Mouse (Mus musculus) forebrain, embryonic 12.5 days (tissue): ENCODE data around the gene Gm10320. TPM values are rescaled to one million over a fixed set of nuclear protein-coding genes. Genes with fewer than 3 reads are reported as not detected.
A peak's percentile ranks its signal among the peaks of the same experiment; 100 is the strongest.

Experiments
- ATAC-seq: fragments of 200-750 bp; cut with Nextera tagmentation; 2 replicates; pipeline ENCODE4 v1.8.0; 2017; ENCODE audit warnings: moderate TSS enrichment; ENCODE audit not compliant: low FRiP score
- H3K27ac ChIP-seq: fragments of 300-500 bp; sonication (generic); 2 replicates; pipeline ENCODE4 v1.5.1; 2016; ENCODE audit warnings: mild to moderate bottlenecking
- H3K27me3 ChIP-seq: fragments of 300-500 bp; sonication (generic); 2 replicates; pipeline ENCODE4 v1.6.1; 2016; ENCODE audit warnings: mild to moderate bottlenecking
- H3K36me3 ChIP-seq: fragments of 300-500 bp; sonication (generic); replicated peaks from 2 replicates; pipeline ENCODE4 v1.6.1; 2016; ENCODE audit warnings: mild to moderate bottlenecking
- H3K4me1 ChIP-seq: fragments of 300-500 bp; sonication (generic); 2 replicates; pipeline ENCODE4 v1.6.1; 2016
- H3K4me2 ChIP-seq: fragments of 300-500 bp; sonication (generic); 2 replicates; pipeline ENCODE4 v1.6.1; 2016; ENCODE audit warnings: mild to moderate bottlenecking, moderate library complexity
- H3K4me3 ChIP-seq: fragments of 300-500 bp; sonication (generic); replicated peaks from 2 replicates; pipeline ENCODE4 v1.5.1; 2016; ENCODE audit warnings: mild to moderate bottlenecking
- H3K9ac ChIP-seq: fragments of 300-500 bp; sonication (generic); 2 replicates; pipeline ENCODE4 v1.6.1; 2016; ENCODE audit warnings: mild to moderate bottlenecking
- H3K9me3 ChIP-seq: fragments of 300-500 bp; sonication (generic); 2 replicates; pipeline ENCODE4 v1.6.1; 2016
- WGBS: fragments of 180-500 bp; shearing (Covaris S2); methylation state at CpG from one replicate; pipeline ENCODE4 v1.1.7; 2016; 5-methylcytosine and 5-hydroxymethylcytosine counted together
- polyA plus RNA-seq: library from polyadenylated mRNA; unstranded; fragments of >200 nt; fragmentation: Nextera tagmentation; extraction: Ambion mirVana; gene quantifications from 2 replicates; pipeline ENCODE4 v1.2.1, GENCODE M21; 2016

Gm10320 gene
- polyA plus RNA-seq, 1 experiment from 2014 or later, result 0.93 TPM

- Histone ChIP-seq H3K4me3 (no peak overlapping the region), H3K27me3 (peaks cover 48% of the 10 kb centered on the region), H3K36me3 (no peaks in the 10 kb centered on the region), H3K9ac (no peak overlapping the region), H3K9me3 (no peaks in the 10 kb centered on the region), H3K27ac (no peak overlapping the region), H3K4me2 (no peak overlapping the region), H3K4me1 (peaks cover 3% of the 10 kb centered on the region)
- 27% methylated on average over 11 of the region's 11 CpGs for WGBS
- ATAC-seq, result no peak
These were observed 26.5 kb upstream of the Gm10320 start for GRCm38 (mm10) chr13:98518341-98518740.

GRCm38 (mm10) chr13:98517666-98518065 lies 25.9 kb upstream of the Gm10320 start:
- Histone ChIP-seq H3K27me3 (peaks cover 48% of the 10 kb centered on the region), H3K9me3 (no peaks in the 10 kb centered on the region), H3K4me2 (no peak overlapping the region), H3K9ac (no peak overlapping the region), H3K27ac (no peak overlapping the region), H3K4me3 (no peak overlapping the region), H3K36me3 (no peaks in the 10 kb centered on the region), H3K4me1 (peaks cover 3% of the 10 kb centered on the region)
- WGBS, result 69% methylated on average over 5 of the region's 5 CpGs
- ATAC-seq, result no peak

GRCm38 (mm10) chr13:98516985-98517384 lies 25.2 kb upstream of the Gm10320 start:
- 82% methylated on average over 4 of the region's 4 CpGs for WGBS
- Histone ChIP-seq H3K9me3 (no peaks in the 10 kb centered on the region), H3K4me3 (no peak overlapping the region), H3K4me2 (no peak overlapping the region), H3K4me1 (peaks cover 3% of the 10 kb centered on the region), H3K36me3 (no peaks in the 10 kb centered on the region), H3K27me3 (peaks cover 48% of the 10 kb centered on the region), H3K9ac (no peak overlapping the region), H3K27ac (no peak overlapping the region)
- no peak for ATAC-seq

- Histone ChIP-seq H3K4me1 (no peaks in the 10 kb centered on the region), H3K36me3 (no peaks in the 10 kb centered on the region), H3K4me2 (no peak overlapping the region), H3K9me3 (no peaks in the 10 kb centered on the region), H3K27me3 (peaks cover 47% of the 10 kb centered on the region), H3K4me3 (no peak overlapping the region), H3K27ac (no peak overlapping the region), H3K9ac (no peak overlapping the region)
- ATAC-seq, result no peak
- WGBS, result 83% methylated on average over 4 of the region's 4 CpGs
These were observed 20.3 kb upstream of the Gm10320 start for GRCm38 (mm10) chr13:98512066-98512465.

- Histone ChIP-seq H3K4me3 (no peak overlapping the region), H3K4me1 (peaks cover 26% of the 10 kb centered on the region), H3K27ac (no peak overlapping the region), H3K9ac (no peak overlapping the region), H3K27me3 (peaks cover 68% of the 10 kb centered on the region), H3K4me2 (no peak overlapping the region), H3K9me3 (no peaks in the 10 kb centered on the region), H3K36me3 (no peaks in the 10 kb centered on the region)
- no peak for ATAC-seq
- 38% methylated on average over 2 of the region's 2 CpGs for WGBS
These were observed 15.9 kb upstream of the Gm10320 start for GRCm38 (mm10) chr13:98507656-98508055.

GRCm38 (mm10) chr13:98506496-98506895 lies 14.7 kb upstream of the Gm10320 start:
- H3K4me3 ChIP-seq, result no peak overlapping the region
- no peaks in the 10 kb centered on the region for H3K36me3 ChIP-seq
- no peak overlapping the region for H3K4me2 ChIP-seq
- WGBS, result 20% methylated on average over 4 of the region's 4 CpGs
- peaks cover 80% of the 10 kb centered on the region for H3K27me3 ChIP-seq
- H3K27ac ChIP-seq, result no peak overlapping the region
- no peak overlapping the region for H3K9ac ChIP-seq
- peaks cover 35% of the 10 kb centered on the region for H3K4me1 ChIP-seq
- no peaks in the 10 kb centered on the region for H3K9me3 ChIP-seq
- no peak for ATAC-seq

- no peak overlapping the region for H3K4me3 ChIP-seq
- peaks cover 36% of the 10 kb centered on the region for H3K4me1 ChIP-seq
- H3K9ac ChIP-seq, result no peak overlapping the region
- no peaks in the 10 kb centered on the region for H3K9me3 ChIP-seq
- no peaks in the 10 kb centered on the region for H3K36me3 ChIP-seq
- ATAC-seq, result no peak
- peaks cover 85% of the 10 kb centered on the region for H3K27me3 ChIP-seq
- WGBS, result 7% methylated on average over 6 of the region's 6 CpGs
- no peak overlapping the region for H3K4me2 ChIP-seq
- H3K27ac ChIP-seq, result no peak overlapping the region
These were observed 14.2 kb upstream of the Gm10320 start for GRCm38 (mm10) chr13:98505989-98506388.

GRCm38 (mm10) chr13:98505489-98505857 lies 13.7 kb upstream of the Gm10320 start:
- WGBS, result 6% methylated on average over 11 of the region's 11 CpGs
- Histone ChIP-seq H3K9me3 (no peaks in the 10 kb centered on the region), H3K9ac (no peak overlapping the region), H3K36me3 (no peaks in the 10 kb centered on the region), H3K4me3 (no peak overlapping the region), H3K4me1 (peaks cover 36% of the 10 kb centered on the region), H3K4me2 (peak overlapping the region; percentile 61; the same call in 1 of the 2 replicates), H3K27me3 (peaks cover 90% of the 10 kb centered on the region), H3K27ac (no peak overlapping the region)
- no peak for ATAC-seq

- H3K4me1 ChIP-seq, result peaks cover 36% of the 10 kb centered on the region
- WGBS, result 1% methylated on average over 50 of the region's 51 CpGs
- peak overlapping the region; percentile 63; the same call in 1 of the 2 replicates for H3K27ac ChIP-seq
- H3K9me3 ChIP-seq, result no peaks in the 10 kb centered on the region
- H3K4me3 ChIP-seq, result peak overlapping the region; percentile 34
- peak; percentile 64 for ATAC-seq
- H3K9ac ChIP-seq, result peak overlapping the region; percentile 38; the same call in 1 of the 2 replicates
- no peaks in the 10 kb centered on the region for H3K36me3 ChIP-seq
- peak overlapping the region; percentile 61 for H3K4me2 ChIP-seq
- H3K27me3 ChIP-seq, result peaks cover 94% of the 10 kb centered on the region
These were observed 13.1 kb upstream of the Gm10320 start for GRCm38 (mm10) chr13:98504661-98505488.

GRCm38 (mm10) chr13:98504181-98504660 lies 12.4 kb upstream of the Gm10320 start:
- H3K4me3 ChIP-seq, result peak overlapping the region; percentile 34
- H3K4me1 ChIP-seq, result peaks cover 36% of the 10 kb centered on the region
- peaks cover 95% of the 10 kb centered on the region for H3K27me3 ChIP-seq
- no peak overlapping the region for H3K9ac ChIP-seq
- no peak overlapping the region for H3K27ac ChIP-seq
- under 1% methylated on average over 27 of the region's 27 CpGs for WGBS
- H3K4me2 ChIP-seq, result peak overlapping the region; percentile 61
- no peaks in the 10 kb centered on the region for H3K9me3 ChIP-seq
- ATAC-seq, result peak; percentile 54; the same call in 1 of the 2 replicates
- no peaks in the 10 kb centered on the region for H3K36me3 ChIP-seq

GRCm38 (mm10) chr13:98503601-98504000 lies 11.8 kb upstream of the Gm10320 start:
- H3K4me3 ChIP-seq, result no peak overlapping the region
- peaks cover 36% of the 10 kb centered on the region for H3K4me1 ChIP-seq
- peaks cover 97% of the 10 kb centered on the region for H3K27me3 ChIP-seq
- WGBS, result under 1% methylated on average over 8 of the region's 8 CpGs
- no peaks in the 10 kb centered on the region for H3K9me3 ChIP-seq
- no peaks in the 10 kb centered on the region for H3K36me3 ChIP-seq
- no peak overlapping the region for H3K27ac ChIP-seq
- peak; percentile 62; the same call in 1 of the 2 replicates for ATAC-seq
- H3K9ac ChIP-seq, result no peak overlapping the region
- H3K4me2 ChIP-seq, result peak overlapping the region; percentile 61

- 0% methylated on average over 27 of the region's 27 CpGs for WGBS
- Histone ChIP-seq H3K4me1 (peaks cover 36% of the 10 kb centered on the region), H3K4me2 (peak overlapping the region; percentile 38), H3K9me3 (no peaks in the 10 kb centered on the region), H3K4me3 (peak overlapping the region; percentile 1; the same call in 1 of the 2 replicates), H3K27ac (no peak overlapping the region), H3K27me3 (peaks cover 98% of the 10 kb centered on the region), H3K36me3 (no peaks in the 10 kb centered on the region), H3K9ac (no peak overlapping the region)
- ATAC-seq, result no peak
These were observed 11.1 kb upstream of the Gm10320 start for GRCm38 (mm10) chr13:98502813-98503341.
